Mouse (Mus musculus) forebrain, embryonic 14.5 days (tissue): ENCODE data around the gene Atoh8. TPM values are rescaled to one million over a fixed set of nuclear protein-coding genes. Genes with fewer than 3 reads are reported as not detected.

Source experiments
- ATAC-seq: fragments of 200-750 bp; cut with Nextera tagmentation; 2 replicates; pipeline ENCODE4 v1.8.0; 2017; ENCODE audit warnings: mild to moderate bottlenecking, moderate library complexity
- DNase-seq: peaks from one replicate; pipeline ENCODE4 v3.0.0-alpha.2; 2015; ENCODE audit warnings: low spot score
- H3K27ac ChIP-seq: fragments of 300-500 bp; sonication (generic); 2 replicates; pipeline ENCODE4 v1.5.1; 2014; ENCODE audit warnings: low read depth, mild to moderate bottlenecking, control low read depth, low read length, moderate library complexity
- H3K27me3 ChIP-seq: fragments of 300-500 bp; sonication (generic); replicated peaks from 2 replicates; pipeline ENCODE4 v1.6.1; 2014; ENCODE audit warnings: low read length, control low read depth, mixed read lengths; ENCODE audit not compliant: control insufficient read depth, insufficient read depth
- H3K36me3 ChIP-seq: fragments of 300-500 bp; sonication (generic); 2 replicates; pipeline ENCODE4 v1.6.1; 2014; ENCODE audit warnings: low read length, control low read depth; ENCODE audit not compliant: control insufficient read depth, insufficient read depth
- H3K4me1 ChIP-seq: fragments of 300-500 bp; sonication (generic); 2 replicates; pipeline ENCODE4 v1.6.1; 2014; ENCODE audit warnings: antibody characterized with exemption, low read length, control low read depth; ENCODE audit not compliant: control insufficient read depth, insufficient read depth
- H3K4me2 ChIP-seq: fragments of 300-500 bp; sonication (generic); 2 replicates; pipeline ENCODE4 v1.6.1; 2014; ENCODE audit warnings: mild to moderate bottlenecking, control low read depth, low read length
- H3K4me3 ChIP-seq: fragments of 300-500 bp; sonication (generic); 2 replicates; pipeline ENCODE4 v1.5.1; 2014; ENCODE audit warnings: low read depth, low read length, control low read depth
- H3K9ac ChIP-seq: fragments of 300-500 bp; sonication (generic); 2 replicates; pipeline ENCODE4 v1.6.1; 2014; ENCODE audit warnings: mild to moderate bottlenecking, low read length, control low read depth, moderate library complexity
- H3K9me3 ChIP-seq: fragments of 300-500 bp; sonication (generic); replicated peaks from 2 replicates; pipeline ENCODE4 v1.6.1; 2016; ENCODE audit warnings: low read length, control low read depth, mixed read lengths; ENCODE audit not compliant: control insufficient read depth
- WGBS: fragments of 180-500 bp; shearing (Covaris S2); extraction: QIAGEN DNeasy Blood & Tissue Kit; methylation state at CpG from one replicate; pipeline ENCODE4 v1.1.7; 2014; 5-methylcytosine and 5-hydroxymethylcytosine counted together
- polyA plus RNA-seq: library from polyadenylated mRNA; unstranded; fragments of >200 nt; fragmentation: Nextera tagmentation; extraction: Ambion mirVana; gene quantifications from 2 replicates; pipeline ENCODE4 v1.2.1, GENCODE M21; 2014

Gene Atoh8
- polyA plus RNA-seq, 1 experiment from 2014 or later: 2.5 TPM

GRCm38 (mm10) chr6:72261683-72262320, 26.4 kb upstream of the Atoh8 start:
- DNase-seq: no peak
- Histone ChIP-seq H3K4me1 (no peaks in the 10 kb centered on the region), H3K9me3 (no peaks in the 10 kb centered on the region), H3K27ac (no peak overlapping the region), H3K27me3 (0 out of 2 replicates have a peak, but pooled peaks cover 2% of the 10 kb centered on the region), H3K4me3 (no peak overlapping the region), H3K9ac (no peak overlapping the region), H3K36me3 (no peaks in the 10 kb centered on the region), H3K4me2 (no peak overlapping the region)
- no peak for ATAC-seq
- 77% methylated on average over 12 of the region's 12 CpGs for WGBS

- ATAC-seq (peak; percentile 94), DNase-seq (peak; percentile 93)
- Histone ChIP-seq H3K9me3 (no peaks in the 10 kb centered on the region), H3K27me3 (no peaks in the 10 kb centered on the region), H3K4me3 (no peak overlapping the region), H3K4me1 (no peaks in the 10 kb centered on the region), H3K9ac (no peak overlapping the region), H3K27ac (no peak overlapping the region), H3K36me3 (no peaks in the 10 kb centered on the region), H3K4me2 (no peak overlapping the region)
- 35% methylated on average over 19 of the region's 19 CpGs for WGBS
Measured at GRCm38 (mm10) chr6:72260981-72261682, 25.8 kb upstream of the Atoh8 start.

GRCm38 (mm10) chr6:72259474-72259873, 24.1 kb upstream of the Atoh8 start:
- Histone ChIP-seq H3K9me3 (no peaks in the 10 kb centered on the region), H3K4me3 (no peak overlapping the region), H3K36me3 (no peaks in the 10 kb centered on the region), H3K4me1 (no peaks in the 10 kb centered on the region), H3K27ac (no peak overlapping the region), H3K27me3 (no peaks in the 10 kb centered on the region), H3K9ac (no peak overlapping the region), H3K4me2 (no peak overlapping the region)
- ATAC-seq: no peak
- 76% methylated on average over 7 of the region's 7 CpGs for WGBS
- no peak for DNase-seq

DNA sequence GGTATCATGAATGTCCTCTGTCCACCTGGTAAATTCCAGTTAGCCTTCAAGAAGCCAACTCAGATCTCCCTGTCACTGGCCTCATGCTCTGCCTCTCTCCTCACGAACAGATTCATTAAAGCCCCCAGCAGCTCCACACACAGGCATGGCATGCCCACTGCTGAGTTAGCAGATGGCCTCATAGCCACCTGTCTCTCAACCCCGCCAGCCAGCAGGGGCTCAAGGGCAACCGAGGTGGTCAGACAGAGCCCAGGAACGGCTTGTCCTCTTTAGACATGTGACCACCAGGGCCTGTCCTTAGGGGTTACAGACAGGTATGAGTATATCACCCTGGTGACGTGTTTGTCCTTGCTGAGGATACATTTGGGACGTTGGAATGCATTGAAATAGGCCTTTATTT, 19.9 kb upstream of the Atoh8 start:
- WGBS: 74% methylated on average over 6 of the region's 6 CpGs

DNA sequence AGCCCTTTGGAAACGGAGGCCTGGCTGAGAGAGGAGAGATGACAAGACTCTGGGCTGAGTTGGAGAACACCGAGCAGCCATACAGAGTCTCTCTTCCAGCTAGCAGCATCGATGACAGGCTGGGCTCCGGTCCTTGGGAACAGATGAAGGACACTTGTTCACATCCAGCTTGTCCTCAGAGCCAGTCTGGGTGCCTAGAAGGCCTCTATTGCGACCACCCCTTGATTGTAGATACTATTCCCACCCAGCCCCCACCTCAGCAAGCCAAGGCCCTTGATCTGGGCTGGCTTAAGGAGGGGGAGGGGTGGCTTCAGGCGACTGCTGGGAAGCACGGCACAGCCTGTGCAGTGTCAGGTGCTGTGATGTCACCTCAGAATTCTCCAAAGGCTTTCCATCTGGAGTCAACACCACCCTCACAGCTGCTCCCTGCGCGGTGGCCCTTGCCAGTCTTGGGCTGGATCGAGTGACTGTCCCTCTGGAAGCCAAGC, 19.3 kb upstream of the Atoh8 start:
- no peaks in the 10 kb centered on the region for H3K27me3 ChIP-seq
- no peaks in the 10 kb centered on the region for H3K36me3 ChIP-seq
- H3K4me2 ChIP-seq: no peak overlapping the region
- H3K4me1 ChIP-seq: no peaks in the 10 kb centered on the region
- no peaks in the 10 kb centered on the region for H3K9me3 ChIP-seq
- no peak overlapping the region for H3K9ac ChIP-seq
- no peak for DNase-seq
- H3K4me3 ChIP-seq: no peak overlapping the region
- ATAC-seq: peak; percentile 44; the same call in 1 of the 2 replicates
- H3K27ac ChIP-seq: no peak overlapping the region
- 45% methylated on average over 10 of the region's 10 CpGs for WGBS

More for the DNA sequence above, 19.9 kb upstream of the Atoh8 start:
- H3K4me1 ChIP-seq: no peaks in the 10 kb centered on the region
- H3K4me3 ChIP-seq: no peak overlapping the region
- DNase-seq (no peak), ATAC-seq (no peak)
- H3K27ac ChIP-seq: no peak overlapping the region
- H3K27me3 ChIP-seq: no peaks in the 10 kb centered on the region
- no peak overlapping the region for H3K4me2 ChIP-seq
- no peaks in the 10 kb centered on the region for H3K36me3 ChIP-seq
- H3K9me3 ChIP-seq: no peaks in the 10 kb centered on the region
- H3K9ac ChIP-seq: no peak overlapping the region

DNA sequence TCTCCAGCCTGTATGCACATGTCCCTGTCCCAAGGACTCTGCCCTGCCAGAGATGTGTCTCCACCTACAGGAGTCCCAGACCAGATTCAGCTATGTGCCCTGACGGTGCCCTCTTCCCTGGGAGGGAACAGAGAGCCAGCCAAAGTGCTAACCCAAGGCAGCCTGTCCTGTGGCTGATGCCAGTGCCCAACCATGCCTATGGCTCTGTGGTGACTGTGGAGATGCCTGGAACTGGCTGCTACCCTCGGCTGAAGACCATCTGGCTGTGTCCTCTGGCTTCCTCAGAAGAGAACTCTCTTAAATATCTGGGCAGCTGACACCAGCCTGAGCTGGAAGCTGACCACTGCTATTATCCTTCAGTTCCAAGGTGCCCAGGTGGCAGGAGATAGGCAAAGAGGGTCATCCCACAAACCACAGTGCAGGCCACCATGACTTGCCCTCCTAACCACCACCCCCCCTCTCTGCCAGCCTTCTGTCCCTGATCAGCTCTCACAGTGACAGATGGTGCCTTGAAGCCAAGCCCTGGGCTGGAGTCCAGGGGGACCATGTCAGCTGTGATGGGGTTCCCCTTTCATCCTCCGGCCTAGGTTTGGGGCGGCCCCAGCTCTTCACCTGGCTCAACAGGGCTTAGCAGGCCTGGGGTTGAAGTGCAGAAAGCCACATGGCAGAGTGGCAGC, 18.7 kb upstream of the Atoh8 start:
- Histone ChIP-seq H3K27me3 (no peaks in the 10 kb centered on the region), H3K4me3 (no peak overlapping the region), H3K36me3 (no peaks in the 10 kb centered on the region), H3K9ac (no peak overlapping the region), H3K9me3 (no peaks in the 10 kb centered on the region), H3K4me1 (no peaks in the 10 kb centered on the region), H3K27ac (no peak overlapping the region), H3K4me2 (no peak overlapping the region)
- DNase-seq (no peak), ATAC-seq (0 out of 2 replicates have a peak, but pooled peaks have one; percentile 20)
- 73% methylated on average over 4 of the region's 4 CpGs for WGBS

DNA sequence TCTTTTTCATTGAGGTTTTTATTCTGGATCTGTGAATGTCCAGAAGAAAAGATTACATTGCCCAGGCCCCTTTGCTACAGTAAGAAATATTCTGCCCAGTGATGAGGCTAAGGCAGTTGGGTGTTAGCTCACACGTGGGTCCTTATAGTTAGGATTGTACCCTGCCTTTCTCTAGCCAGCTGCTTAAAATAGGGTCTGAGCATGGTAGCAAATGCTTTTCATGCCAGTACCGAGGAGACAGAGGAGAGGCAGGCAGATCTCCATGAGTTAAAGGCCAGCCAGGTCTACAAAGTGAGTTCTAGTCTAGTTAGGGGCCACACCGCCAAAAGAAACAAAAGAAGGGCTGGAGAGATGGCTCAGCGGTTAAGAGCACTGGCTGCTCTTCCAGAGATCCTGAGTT, 17.8 kb upstream of the Atoh8 start:
- Histone ChIP-seq H3K27ac (no peak overlapping the region), H3K4me3 (no peak overlapping the region), H3K27me3 (no peaks in the 10 kb centered on the region), H3K9me3 (no peaks in the 10 kb centered on the region), H3K9ac (no peak overlapping the region), H3K36me3 (no peaks in the 10 kb centered on the region), H3K4me2 (no peak overlapping the region), H3K4me1 (no peaks in the 10 kb centered on the region)
- WGBS: 70% methylated on average over 4 of the region's 4 CpGs
- DNase-seq (no peak), ATAC-seq (no peak)

GRCm38 (mm10) chr6:72252433-72252832, 17.1 kb upstream of the Atoh8 start:
- no peak overlapping the region for H3K4me3 ChIP-seq
- H3K36me3 ChIP-seq: no peaks in the 10 kb centered on the region
- no peak overlapping the region for H3K4me2 ChIP-seq
- no peak overlapping the region for H3K9ac ChIP-seq
- DNase-seq: no peak
- no peaks in the 10 kb centered on the region for H3K4me1 ChIP-seq
- 55% methylated on average over 1 of the region's 1 CpGs for WGBS
- H3K27me3 ChIP-seq: no peaks in the 10 kb centered on the region
- no peak overlapping the region for H3K27ac ChIP-seq
- ATAC-seq: no peak
- no peaks in the 10 kb centered on the region for H3K9me3 ChIP-seq

GRCm38 (mm10) chr6:72249981-72250380, 14.6 kb upstream of the Atoh8 start:
- Histone ChIP-seq H3K4me1 (no peaks in the 10 kb centered on the region), H3K27me3 (no peaks in the 10 kb centered on the region), H3K4me2 (no peak overlapping the region), H3K36me3 (no peaks in the 10 kb centered on the region), H3K27ac (no peak overlapping the region), H3K4me3 (no peak overlapping the region), H3K9ac (no peak overlapping the region), H3K9me3 (no peaks in the 10 kb centered on the region)
- ATAC-seq (no peak), DNase-seq (no peak)
- WGBS: 90% methylated on average over 4 of the region's 4 CpGs
